Mouse (Mus musculus) midbrain, postnatal 0 days (tissue): ENCODE measurements at regions not wholly inside any gene's neighbourhood (a gene's known extent, or its start where the extent isn't known, plus 50 kb on each side); places are given as distances from the start of the nearest gene placed in this dataset.

Experiments used
- ATAC-seq: fragments of 200-750 bp; cut with Nextera tagmentation; 2 replicates; pipeline ENCODE4 v1.8.0; 2017; ENCODE audit warnings: moderate number of reproducible peaks, mild to moderate bottlenecking, moderate TSS enrichment, moderate library complexity; ENCODE audit not compliant: low FRiP score
- DNase-seq: peaks from one replicate; pipeline ENCODE4 v3.0.0-alpha.2; 2015; ENCODE audit warnings: low spot score
- H3K27ac ChIP-seq: fragments of 300-500 bp; sonication (generic); 2 replicates; pipeline ENCODE4 v1.5.1; 2014; ENCODE audit warnings: low read depth, mild to moderate bottlenecking, low read length, mixed read lengths
- H3K27me3 ChIP-seq: fragments of 300-500 bp; sonication (generic); 2 replicates; pipeline ENCODE4 v1.6.1; 2014; ENCODE audit warnings: low read length, control low read depth, mixed read lengths; ENCODE audit not compliant: insufficient read depth
- H3K36me3 ChIP-seq: fragments of 300-500 bp; sonication (generic); 2 replicates; pipeline ENCODE4 v1.6.1; 2014; ENCODE audit warnings: low read length, control low read depth, mixed read lengths; ENCODE audit not compliant: insufficient read depth
- H3K4me1 ChIP-seq: fragments of 300-500 bp; sonication (generic); 2 replicates; pipeline ENCODE4 v1.6.1; 2014; ENCODE audit warnings: mild to moderate bottlenecking, control low read depth, antibody characterized with exemption, low read length, mixed read lengths; ENCODE audit not compliant: insufficient read depth
- H3K4me2 ChIP-seq: fragments of 300-500 bp; sonication (generic); 2 replicates; pipeline ENCODE4 v1.6.1; 2014; ENCODE audit warnings: low read depth, mild to moderate bottlenecking, low read length, mixed read lengths; ENCODE audit not compliant: poor library complexity, severe bottlenecking
- H3K4me3 ChIP-seq: fragments of 300-500 bp; sonication (generic); 2 replicates; pipeline ENCODE4 v1.5.1; 2014; ENCODE audit warnings: low read depth, mild to moderate bottlenecking, low read length, moderate library complexity
- H3K9ac ChIP-seq: fragments of 300-500 bp; sonication (generic); replicated peaks from 2 replicates; pipeline ENCODE4 v1.6.1; 2014; ENCODE audit warnings: mild to moderate bottlenecking, low read length, moderate library complexity, mixed read lengths; ENCODE audit not compliant: poor library complexity, severe bottlenecking
- H3K9me3 ChIP-seq: fragments of 300-500 bp; sonication (generic); 2 replicates; pipeline ENCODE4 v1.6.1; 2016; ENCODE audit warnings: low read length, control low read depth
- CTCF ChIP-seq: IDR thresholded peaks from 2 replicates; pipeline ENCODE4 v1.5.1; 2016; ENCODE audit warnings: antibody characterized with exemption, mild to moderate bottlenecking
- WGBS: fragments of 180-500 bp; shearing (Covaris S2); extraction: QIAGEN DNeasy Blood & Tissue Kit; methylation state at CpG from one replicate; pipeline ENCODE4 v1.1.7; 2014; 5-methylcytosine and 5-hydroxymethylcytosine counted together

GRCm38 (mm10) chr12:106540003-106540402 lies 530.0 kb downstream of the Vrk1 start:
- 58% methylated on average over 6 of the region's 6 CpGs for WGBS
- no peaks in the 10 kb centered on the region for H3K27me3 ChIP-seq
- no peak overlapping the region for H3K4me2 ChIP-seq
- H3K4me3 ChIP-seq = no peak overlapping the region
- no peaks in the 10 kb centered on the region for H3K4me1 ChIP-seq
- no peak overlapping the region for H3K9ac ChIP-seq
- no peak overlapping the region for H3K27ac ChIP-seq
- ATAC-seq (no peak), DNase-seq (no peak)
- no peaks in the 10 kb centered on the region for H3K36me3 ChIP-seq
- H3K9me3 ChIP-seq = no peaks in the 10 kb centered on the region
- TF ChIP-seq CTCF = no peak

GRCm38 (mm10) chr12:106559566-106559965 lies 549.5 kb downstream of the Vrk1 start:
- H3K4me3 ChIP-seq = no peak overlapping the region
- H3K9me3 ChIP-seq = no peaks in the 10 kb centered on the region
- no peak overlapping the region for H3K4me2 ChIP-seq
- 87% methylated on average over 9 of the region's 9 CpGs for WGBS
- no peak overlapping the region for H3K27ac ChIP-seq
- DNase-seq = no peak
- H3K27me3 ChIP-seq = no peaks in the 10 kb centered on the region
- TF ChIP-seq CTCF = no peak
- H3K9ac ChIP-seq = no peak overlapping the region
- no peak for ATAC-seq
- no peaks in the 10 kb centered on the region for H3K4me1 ChIP-seq
- no peaks in the 10 kb centered on the region for H3K36me3 ChIP-seq

DNA sequence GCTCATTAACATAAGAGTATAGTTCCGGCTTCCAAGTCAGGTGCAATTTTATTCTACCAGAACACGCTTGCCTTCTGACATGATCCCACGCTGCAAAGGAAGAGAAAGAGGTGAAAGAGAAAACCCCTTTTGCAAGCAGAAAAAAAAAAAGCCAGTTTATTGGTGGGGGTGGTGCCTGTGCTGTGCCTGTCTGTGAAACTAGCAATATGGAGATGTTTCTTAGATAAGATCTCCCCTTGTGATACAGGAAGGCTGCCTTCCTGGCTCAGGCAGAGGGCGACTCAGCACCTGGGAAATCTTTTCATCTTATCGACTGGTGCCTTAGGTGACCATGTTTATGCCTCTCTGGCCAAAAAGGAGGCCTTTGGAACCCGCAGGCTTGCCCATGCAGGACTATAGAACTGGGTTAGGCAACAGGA lies 555.2 kb downstream of the Vrk1 start:
- ATAC-seq (no peak), DNase-seq (no peak)
- H3K27me3 ChIP-seq = no peaks in the 10 kb centered on the region
- WGBS = 26% methylated on average over 6 of the region's 6 CpGs
- H3K4me3 ChIP-seq = no peak overlapping the region
- no peak overlapping the region for H3K4me2 ChIP-seq
- no peak; the same call in 1 of the 2 replicates for TF ChIP-seq CTCF
- H3K9me3 ChIP-seq = no peaks in the 10 kb centered on the region
- H3K36me3 ChIP-seq = no peaks in the 10 kb centered on the region
- no peak overlapping the region for H3K27ac ChIP-seq
- no peaks in the 10 kb centered on the region for H3K4me1 ChIP-seq
- H3K9ac ChIP-seq = no peak overlapping the region

DNA sequence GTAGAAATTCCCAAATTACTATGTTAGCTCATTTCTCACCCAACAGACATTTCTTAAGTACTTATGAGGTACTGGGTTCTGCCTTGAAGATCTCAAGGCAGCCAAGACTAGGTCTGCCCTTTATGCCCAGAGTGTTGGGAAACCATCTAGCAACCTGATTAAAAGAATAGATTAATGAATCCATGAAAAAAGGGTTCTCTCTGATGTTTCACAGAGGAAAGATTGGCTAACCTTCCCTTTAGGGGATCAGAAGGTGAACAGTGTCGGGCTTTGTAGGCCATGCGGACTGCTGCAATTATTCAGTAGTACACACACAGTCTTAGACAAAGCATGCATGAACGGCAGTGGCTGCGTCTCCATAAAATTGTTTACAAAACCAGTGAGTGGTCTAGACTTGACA lies 556.3 kb downstream of the Vrk1 start:
- Histone ChIP-seq H3K9me3 (no peaks in the 10 kb centered on the region), H3K27me3 (no peaks in the 10 kb centered on the region), H3K4me2 (no peak overlapping the region), H3K4me3 (no peak overlapping the region), H3K4me1 (no peaks in the 10 kb centered on the region), H3K9ac (no peak overlapping the region), H3K27ac (no peak overlapping the region), H3K36me3 (no peaks in the 10 kb centered on the region)
- no peak for DNase-seq
- WGBS = 87% methylated on average over 4 of the region's 4 CpGs
- no peak for TF ChIP-seq CTCF
- ATAC-seq = no peak

GRCm38 (mm10) chr12:106567116-106567515 lies 557.1 kb downstream of the Vrk1 start:
- Histone ChIP-seq H3K4me2 (no peak overlapping the region), H3K27me3 (no peaks in the 10 kb centered on the region), H3K4me1 (no peaks in the 10 kb centered on the region), H3K9me3 (no peaks in the 10 kb centered on the region), H3K27ac (no peak overlapping the region), H3K4me3 (no peak overlapping the region), H3K9ac (no peak overlapping the region), H3K36me3 (no peaks in the 10 kb centered on the region)
- DNase-seq (no peak), ATAC-seq (no peak)
- 84% methylated on average over 5 of the region's 5 CpGs for WGBS
- TF ChIP-seq CTCF = no peak

GRCm38 (mm10) chr12:106568541-106569085 lies 558.6 kb downstream of the Vrk1 start:
- Histone ChIP-seq H3K4me3 (no peak overlapping the region), H3K9ac (no peak overlapping the region), H3K9me3 (no peaks in the 10 kb centered on the region), H3K27me3 (no peaks in the 10 kb centered on the region), H3K4me1 (no peaks in the 10 kb centered on the region), H3K36me3 (no peaks in the 10 kb centered on the region), H3K4me2 (no peak overlapping the region), H3K27ac (no peak overlapping the region)
- WGBS = 93% methylated on average over 10 of the region's 10 CpGs
- no peak for TF ChIP-seq CTCF
- DNase-seq = no peak
- no peak for ATAC-seq
